Mouse (Mus musculus): Measurements from ENCODE around the gene Nxpe5. TPM values are rescaled to one million over a fixed set of nuclear protein-coding genes. Genes with fewer than 3 reads are reported as not detected.

Nxpe5 gene
- total and polyA plus RNA-seq, 3 experiments = 0.10 to 1.2 (median 0.98) TPM

DNA sequence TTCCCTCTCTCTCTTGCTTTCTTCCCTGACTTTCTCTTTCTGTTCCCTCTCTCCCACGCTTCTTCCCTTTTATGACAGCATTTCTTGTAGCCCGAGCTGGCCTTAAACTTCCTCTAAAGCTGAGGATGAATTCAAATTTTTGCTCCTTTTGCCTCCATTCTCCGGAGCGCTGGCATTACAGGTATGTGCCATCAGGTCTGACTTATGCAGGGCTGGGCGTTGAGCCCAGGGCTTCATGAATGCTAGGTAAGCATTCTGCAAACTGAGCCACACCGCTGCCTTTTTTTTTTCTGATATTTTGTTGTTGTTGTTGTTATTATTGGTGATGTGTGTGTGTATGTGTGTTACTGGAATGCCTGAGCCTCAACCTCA lies 38.5 kb downstream of the Nxpe5 start:
- Histone ChIP-seq H3K27me3 (ENCODE audit: control insufficient read depth, insufficient read depth, low read length) (no peaks in the 10 kb centered on the region), H3K79me2 (replicated peaks; ENCODE audit: control insufficient read depth, insufficient read depth, low read length) (no peaks in the 10 kb centered on the region), H3K9ac (ENCODE audit: low read depth, low read length) (peak overlapping the region; percentile 54), H3K4me3 (peak overlapping the region; percentile 67), H3K27ac (peak overlapping the region; percentile 76), H3K4me1 (ENCODE audit: control insufficient read depth, insufficient read depth, low read length) (peaks cover 5% of the 10 kb centered on the region; the same call in 1 of the 2 replicates), H3K36me3 (ENCODE audit: control insufficient read depth, insufficient read depth, low read length) (no peaks in the 10 kb centered on the region)
- TF ChIP-seq EP300 (IDR thresholded peaks at IDR 0.05; ENCODE audit: insufficient read depth, low read depth, low read length) (no peak), POLR2A (IDR thresholded peaks at IDR 0.05; ENCODE audit: insufficient read depth, low read depth, low read length) (no peak), CTCF (IDR thresholded peaks at IDR 0.05) (no peak)
- intact Hi-C loops (cut with DNase I) = no loop called here
- peak in 1 of 2 experiments; percentile 20 for DNase-seq
- 9% methylated on average over 6 of the region's 6 CpGs for WGBS

DNA sequence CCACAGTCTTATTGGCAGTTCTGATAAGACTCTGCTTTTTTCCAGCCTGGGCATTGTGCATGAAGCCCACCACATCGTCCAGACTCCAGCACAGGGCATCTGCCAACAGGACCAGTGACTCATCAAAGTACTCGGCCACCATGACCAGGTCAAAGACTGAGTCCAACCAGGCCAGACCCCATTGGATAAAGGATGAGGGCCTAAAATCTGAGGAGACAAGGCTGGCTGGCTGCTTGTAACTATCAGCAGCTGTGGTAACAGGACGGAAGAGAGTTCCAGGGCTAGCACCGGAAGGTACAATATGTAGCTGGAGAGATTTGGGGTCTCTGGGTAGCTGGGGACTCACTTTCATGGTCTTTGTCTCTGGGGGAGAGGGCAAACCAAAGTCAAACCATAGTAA lies 40.0 kb downstream of the Nxpe5 start:
- intact Hi-C loops (cut with DNase I) = no loop called here
- H3K27me3 ChIP-seq (ENCODE audit: control insufficient read depth, insufficient read depth, low read length) = no peaks in the 10 kb centered on the region
- no peak overlapping the region for H3K27ac ChIP-seq
- no peak for DNase-seq
- 90% methylated on average over 4 of the region's 4 CpGs for WGBS
- H3K79me2 ChIP-seq (replicated peaks; ENCODE audit: control insufficient read depth, insufficient read depth, low read length) = no peaks in the 10 kb centered on the region
- H3K9ac ChIP-seq (ENCODE audit: low read depth, low read length) = no peak overlapping the region
- TF ChIP-seq POLR2A (IDR thresholded peaks at IDR 0.05; ENCODE audit: insufficient read depth, low read depth, low read length) = no peak
- no peak for TF ChIP-seq CTCF (IDR thresholded peaks at IDR 0.05)
- TF ChIP-seq EP300 (IDR thresholded peaks at IDR 0.05; ENCODE audit: insufficient read depth, low read depth, low read length) = no peak
- peaks cover 5% of the 10 kb centered on the region; the same call in 1 of the 2 replicates for H3K4me1 ChIP-seq (ENCODE audit: control insufficient read depth, insufficient read depth, low read length)
- no peaks in the 10 kb centered on the region for H3K36me3 ChIP-seq (ENCODE audit: control insufficient read depth, insufficient read depth, low read length)
- H3K4me3 ChIP-seq = no peak overlapping the region

DNA sequence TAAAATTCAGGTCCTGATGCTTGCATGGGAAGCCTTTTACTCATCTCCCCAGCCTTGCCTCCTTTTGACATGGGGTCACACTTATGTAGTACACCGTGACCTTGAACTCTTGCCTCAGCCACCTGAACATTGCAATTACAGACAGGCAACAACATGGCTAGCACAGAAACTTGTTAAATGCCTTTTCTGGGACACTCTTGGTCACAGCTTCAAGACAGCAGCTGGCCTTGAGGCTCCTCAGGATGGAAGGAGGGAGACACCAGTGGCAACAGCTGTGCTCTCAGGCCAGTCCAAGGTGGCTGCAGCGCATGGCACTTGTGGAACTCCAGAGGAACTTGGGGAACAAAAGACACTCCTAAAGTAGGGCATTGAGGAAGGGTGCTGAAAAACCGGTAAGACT lies 41.4 kb downstream of the Nxpe5 start:
- Histone ChIP-seq H3K79me2 (replicated peaks; ENCODE audit: control insufficient read depth, insufficient read depth, low read length) (no peaks in the 10 kb centered on the region), H3K27me3 (ENCODE audit: control insufficient read depth, insufficient read depth, low read length) (no peaks in the 10 kb centered on the region), H3K9ac (ENCODE audit: low read depth, low read length) (no peak overlapping the region), H3K27ac (no peak overlapping the region), H3K4me3 (no peak overlapping the region), H3K4me1 (ENCODE audit: control insufficient read depth, insufficient read depth, low read length) (peaks cover 5% of the 10 kb centered on the region; the same call in 1 of the 2 replicates), H3K36me3 (ENCODE audit: control insufficient read depth, insufficient read depth, low read length) (no peaks in the 10 kb centered on the region)
- intact Hi-C loops (cut with DNase I) = no loop called here
- no peak for DNase-seq
- TF ChIP-seq EP300 (IDR thresholded peaks at IDR 0.05; ENCODE audit: insufficient read depth, low read depth, low read length) (no peak), CTCF (IDR thresholded peaks at IDR 0.05) (no peak), POLR2A (IDR thresholded peaks at IDR 0.05; ENCODE audit: insufficient read depth, low read depth, low read length) (no peak)
- WGBS = 91% methylated on average over 3 of the region's 3 CpGs

DNA sequence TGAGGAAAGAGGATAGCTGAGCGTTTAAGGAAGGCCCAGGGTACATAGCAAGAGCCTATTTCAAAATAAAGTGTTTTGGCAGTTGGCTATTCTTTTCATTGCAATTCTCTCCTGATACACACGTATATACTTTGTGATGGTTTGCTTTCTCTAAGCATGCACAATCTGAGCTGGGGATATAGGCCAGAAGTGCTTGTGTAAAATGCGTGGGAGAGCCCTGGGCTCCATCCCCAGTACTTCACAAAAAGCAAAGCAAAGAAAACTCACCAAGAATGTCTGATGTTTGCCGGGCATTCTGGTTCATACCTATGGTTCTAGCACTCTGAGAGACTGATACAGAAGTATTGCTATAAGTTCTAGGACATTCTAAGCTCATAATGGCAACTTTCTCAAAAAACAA lies 43.3 kb downstream of the Nxpe5 start:
- 66% methylated on average over 4 of the region's 4 CpGs for WGBS
- TF ChIP-seq CTCF (IDR thresholded peaks at IDR 0.05) (no peak), POLR2A (IDR thresholded peaks at IDR 0.05; ENCODE audit: insufficient read depth, low read depth, low read length) (no peak), EP300 (IDR thresholded peaks at IDR 0.05; ENCODE audit: insufficient read depth, low read depth, low read length) (no peak)
- Histone ChIP-seq H3K4me3 (no peak overlapping the region), H3K79me2 (replicated peaks; ENCODE audit: control insufficient read depth, insufficient read depth, low read length) (no peaks in the 10 kb centered on the region), H3K27ac (no peak overlapping the region), H3K27me3 (ENCODE audit: control insufficient read depth, insufficient read depth, low read length) (no peaks in the 10 kb centered on the region), H3K9ac (ENCODE audit: low read depth, low read length) (no peak overlapping the region), H3K36me3 (ENCODE audit: control insufficient read depth, insufficient read depth, low read length) (no peaks in the 10 kb centered on the region), H3K4me1 (ENCODE audit: control insufficient read depth, insufficient read depth, low read length) (peaks cover 1% of the 10 kb centered on the region; the same call in 1 of the 2 replicates)
- intact Hi-C loops (cut with DNase I) = no loop called here
- DNase-seq = no peak

DNA sequence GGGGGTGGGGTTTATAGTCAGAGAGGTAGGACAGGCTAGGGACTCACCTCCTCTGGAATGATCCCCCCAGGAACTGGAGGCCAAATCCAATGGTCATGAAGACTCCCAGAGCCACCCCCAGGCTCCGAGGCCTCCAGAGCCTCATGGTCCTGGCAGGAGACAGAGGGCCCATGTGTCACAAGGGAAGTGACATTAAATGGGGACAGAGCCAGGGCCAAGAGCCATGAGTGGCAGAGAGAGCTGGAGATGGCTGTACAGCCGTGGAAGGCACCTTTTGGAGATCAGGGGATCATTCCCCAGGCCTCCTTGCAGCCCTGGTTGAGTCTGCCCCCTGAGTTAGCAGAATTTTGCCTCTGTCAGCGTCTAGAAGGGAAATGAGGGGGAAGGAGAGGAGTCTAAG lies 45.5 kb downstream of the Nxpe5 start:
- Histone ChIP-seq H3K79me2 (replicated peaks; ENCODE audit: control insufficient read depth, insufficient read depth, low read length) (no peaks in the 10 kb centered on the region), H3K4me1 (ENCODE audit: control insufficient read depth, insufficient read depth, low read length) (no peaks in the 10 kb centered on the region), H3K4me3 (no peak overlapping the region), H3K36me3 (ENCODE audit: control insufficient read depth, insufficient read depth, low read length) (no peaks in the 10 kb centered on the region), H3K27ac (no peak overlapping the region), H3K9ac (ENCODE audit: low read depth, low read length) (no peak overlapping the region), H3K27me3 (ENCODE audit: control insufficient read depth, insufficient read depth, low read length) (no peaks in the 10 kb centered on the region)
- TF ChIP-seq EP300 (IDR thresholded peaks at IDR 0.05; ENCODE audit: insufficient read depth, low read depth, low read length) = no peak
- no peak for TF ChIP-seq POLR2A (IDR thresholded peaks at IDR 0.05; ENCODE audit: insufficient read depth, low read depth, low read length)
- TF ChIP-seq CTCF (IDR thresholded peaks at IDR 0.05) = no peak
- 40% methylated on average over 3 of the region's 3 CpGs for WGBS
- no peak for DNase-seq
- intact Hi-C loops (cut with DNase I) = no loop called here

DNA sequence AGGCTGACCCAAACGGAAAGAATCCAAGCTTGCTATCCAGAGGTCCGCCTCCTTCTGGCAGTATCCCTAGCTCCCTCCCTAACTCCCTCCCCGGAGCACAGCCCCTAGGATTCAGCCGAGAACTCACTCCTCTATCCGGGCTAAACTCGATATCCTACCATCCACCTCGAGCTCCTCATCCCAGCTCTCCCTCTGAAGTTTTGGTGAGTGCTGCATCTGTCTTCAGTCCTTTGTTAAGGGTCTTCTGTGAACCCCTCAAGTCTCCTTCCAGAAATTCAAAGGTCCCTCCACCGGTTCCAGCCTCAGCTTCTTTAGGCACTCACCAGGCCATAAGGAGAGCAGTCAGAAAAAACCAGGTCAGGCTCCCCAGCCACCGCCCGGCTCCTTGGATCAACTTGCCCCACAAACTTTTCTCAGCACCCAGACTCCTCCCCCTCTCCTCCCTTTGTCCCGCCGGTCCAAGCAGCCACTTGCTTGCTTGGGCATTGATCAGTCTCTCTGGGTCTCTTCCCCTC lies 46.8 kb downstream of the Nxpe5 start, which contains the start of gene Gal3st4:
Gal3st4 (minus strand) TSS at position 432 of the 515 bp plus-strand sequence.
- no peak for TF ChIP-seq POLR2A (IDR thresholded peaks at IDR 0.05; ENCODE audit: insufficient read depth, low read depth, low read length)
- no peak for TF ChIP-seq CTCF (IDR thresholded peaks at IDR 0.05)
- no peak for TF ChIP-seq EP300 (IDR thresholded peaks at IDR 0.05; ENCODE audit: insufficient read depth, low read depth, low read length)
- no peaks in the 10 kb centered on the region for H3K4me1 ChIP-seq (ENCODE audit: control insufficient read depth, insufficient read depth, low read length)
- WGBS = 8% methylated on average over 12 of the region's 12 CpGs
- peak; percentile 54 to 59 for DNase-seq
- no peak within 1 kb of the TSS; the same call in 1 of the 2 replicates for H3K4me3 ChIP-seq
- H3K27ac ChIP-seq = peak within 1 kb of the TSS; percentile 59
- H3K27me3 ChIP-seq (ENCODE audit: control insufficient read depth, insufficient read depth, low read length) = no peaks in the 10 kb centered on the region
- intact Hi-C loops (cut with DNase I) = no loop called here
- no peak within 1 kb of the TSS for H3K9ac ChIP-seq (ENCODE audit: low read depth, low read length)
- no peaks in the 10 kb centered on the region for H3K79me2 ChIP-seq (replicated peaks; ENCODE audit: control insufficient read depth, insufficient read depth, low read length)
- H3K36me3 ChIP-seq (ENCODE audit: control insufficient read depth, insufficient read depth, low read length) = no peaks in the 10 kb centered on the region
